Mouse (Mus musculus): ENCODE measurements around the gene Trak1.

Trak1 gene

GRCm38 (mm10) chr9:121491592-121492240 lies 194.4 kb downstream of the Trak1 start:
- DNase-seq (ENCODE audit: low spot score) = no peak

GRCm38 (mm10) chr9:121494006-121494767 lies 196.9 kb downstream of the Trak1 start:
- DNase-seq (ENCODE audit: low spot score) = peak; percentile 49

GRCm38 (mm10) chr9:121495529-121495928 lies 198.2 kb downstream of the Trak1 start, which contains the start of gene Cck:
Cck (minus strand) TSS chr9:121495694.
- DNase-seq (ENCODE audit: low spot score) = peak; percentile 83

- no peak for DNase-seq (ENCODE audit: low spot score)
These were observed 198.8 kb downstream of the Trak1 start for GRCm38 (mm10) chr9:121496102-121496501.

- DNase-seq (ENCODE audit: low spot score) = no peak
These were observed 208.0 kb downstream of the Trak1 start for GRCm38 (mm10) chr9:121505346-121505745.

GRCm38 (mm10) chr9:121506478-121507180 lies 209.3 kb downstream of the Trak1 start:
- DNase-seq (ENCODE audit: low spot score) = no peak

- no peak for DNase-seq (ENCODE audit: low spot score)
These were observed 214.6 kb downstream of the Trak1 start for GRCm38 (mm10) chr9:121511911-121512310.

GRCm38 (mm10) chr9:121514462-121514861 lies 217.2 kb downstream of the Trak1 start:
- no peak for DNase-seq (ENCODE audit: low spot score)

GRCm38 (mm10) chr9:121520047-121520446 lies 222.7 kb downstream of the Trak1 start:
- no peak for DNase-seq (ENCODE audit: low spot score)
